Mouse (Mus musculus) CH12.LX (cell line): ENCODE measurements around the gene Sap18b.

ENCODE experiments used
- CHD2 ChIP-seq: IDR thresholded peaks from 2 replicates; pipeline ENCODE4 v1.6.1; 2011; ENCODE audit warnings: low read length, improper control_type of control experiment
- CTCF ChIP-seq, 2 experiments: IDR thresholded peaks in 1 of 2; conservative IDR thresholded peaks in 1 of 2; 2 replicates each; pipeline ENCODE4 v1.5.1; 2011 to 2012; ENCODE audit warnings: low read depth in 2 of 2, low read length in 2 of 2, improper control_type of control experiment in 1 of 2, inconsistent platforms in 1 of 2, mild to moderate bottlenecking in 1 of 2, moderate library complexity in 1 of 2
- MAX ChIP-seq: IDR thresholded peaks from 2 replicates; pipeline ENCODE4 v1.6.1; 2011; ENCODE audit warnings: low read length, improper control_type of control experiment
- RAD21 ChIP-seq: IDR thresholded peaks from 2 replicates; pipeline ENCODE4 v1.6.1; 2011; ENCODE audit warnings: low read depth, mild to moderate bottlenecking, low read length, improper control_type of control experiment, moderate library complexity
- ZC3H11A ChIP-seq: IDR thresholded peaks from 2 replicates; pipeline ENCODE4 v1.6.1; 2012; ENCODE audit warnings: low read depth, mild to moderate bottlenecking, inconsistent platforms, low read length, improper control_type of control experiment

GRCm38 (mm10) chr8:95821266-95821665, 3.9 kb upstream of the Sap18b start:
- TF ChIP-seq MAX (no peak), CTCF (conservative IDR thresholded peaks at IDR 0.05 in 1 of 2, IDR thresholded peaks at IDR 0.05 in 1 of 2; ENCODE audit: low read depth in 2 of 2, low read length in 2 of 2) (no peak), ZC3H11A (no peak), RAD21 (no peak), CHD2 (no peak)
